Mouse (Mus musculus) C2C12 (cell line): ENCODE data around the gene Gm17482. TPM values are rescaled to one million over a fixed set of nuclear protein-coding genes. Genes with fewer than 3 reads are reported as not detected.
"Not testable (repeated sequence)": the region's sequence is repeated elsewhere in the genome, so short reads cannot be mapped to it uniquely, and the experiment has no call there.

ENCODE experiments used
- H3K27me3 ChIP-seq: one replicate; pipeline ENCODE4 v1.6.1; 2011; ENCODE audit not compliant: control insufficient read depth, insufficient read depth, insufficient read length
- H3K36me3 ChIP-seq: one replicate; pipeline ENCODE4 v1.6.1; 2011; ENCODE audit not compliant: control insufficient read depth, insufficient read depth
- H3K4me3 ChIP-seq: one replicate; pipeline ENCODE4 v1.5.1; 2011; ENCODE audit warnings: mild to moderate bottlenecking, control low read depth; ENCODE audit not compliant: poor library complexity, insufficient read depth, severe bottlenecking
- H3K79me2 ChIP-seq: one replicate; pipeline ENCODE4 v1.6.1; 2011; ENCODE audit not compliant: control insufficient read depth, insufficient read depth
- H3K79me3 ChIP-seq: one replicate; pipeline ENCODE4 v1.6.1; 2011; ENCODE audit warnings: low read depth, control low read depth
- H3ac ChIP-seq: one replicate; pipeline ENCODE3; 2011; ENCODE audit warnings: low read depth; ENCODE audit not compliant: control insufficient read depth, insufficient read length
- CEBPB ChIP-seq: IDR thresholded peaks from one replicate; pipeline ENCODE4 v1.6.1; 2011; ENCODE audit warnings: low read depth, mild to moderate bottlenecking, control low read depth, moderate library complexity
- CTCF ChIP-seq: IDR thresholded peaks from one replicate; pipeline ENCODE4 v1.5.1; 2011; ENCODE audit not compliant: control insufficient read depth, insufficient read depth, insufficient read length
- FOSL1 ChIP-seq: IDR thresholded peaks from one replicate; pipeline ENCODE4 v1.8.0; 2011; ENCODE audit warnings: mild to moderate bottlenecking, low read length; ENCODE audit not compliant: poor library complexity, insufficient read depth, severe bottlenecking
- MAX ChIP-seq: IDR thresholded peaks from one replicate; pipeline ENCODE4 v1.6.1; 2011; ENCODE audit warnings: mild to moderate bottlenecking, control low read depth
- MYOD1 ChIP-seq: IDR thresholded peaks from one replicate; pipeline ENCODE4 v1.6.1; 2011; ENCODE audit warnings: low read depth; ENCODE audit not compliant: control insufficient read depth, insufficient read length
- MYOG ChIP-seq: IDR thresholded peaks from one replicate; pipeline ENCODE4 v1.6.1; 2011; ENCODE audit not compliant: control insufficient read depth, insufficient read length; ENCODE audit errors: extremely low read depth
- USF1 ChIP-seq: IDR thresholded peaks from one replicate; pipeline ENCODE4 v1.6.1; 2011; ENCODE audit warnings: low read depth, mild to moderate bottlenecking, control low read depth, moderate library complexity
- polyA plus RNA-seq: library from polyadenylated mRNA; unstranded; fragments of >200 nt; fragmentation: generic; extraction: Trizol; gene quantifications from one replicate; pipeline ENCODE4 v1.2.1, GENCODE M21; 2012; ENCODE audit warnings: missing spikeins

The Gm17482 gene
- polyA plus RNA-seq, 1 experiment = not detected

GRCm38 (mm10) chr6:115227529-115227928 lies 386 bp downstream of the Gm17482 start:
- TF ChIP-seq CTCF (peak; percentile 81), CEBPB (no peak)
- no peaks in the 10 kb centered on the region for H3K27me3 ChIP-seq
- H3K79me3 ChIP-seq = no peaks in the 10 kb centered on the region
- no peak overlapping the region for H3ac ChIP-seq
- no peaks in the 10 kb centered on the region for H3K79me2 ChIP-seq
- no peak overlapping the region for H3K4me3 ChIP-seq
- H3K36me3 ChIP-seq = no peaks in the 10 kb centered on the region

- TF ChIP-seq MYOG (no peak), USF1 (no peak), FOSL1 (no peak), MYOD1 (no peak), MAX (no peak), CEBPB (no peak), CTCF (no peak)
- H3ac ChIP-seq = no peak overlapping the region
- no peak overlapping the region for H3K4me3 ChIP-seq
- H3K79me2 ChIP-seq = no peaks in the 10 kb centered on the region
- no peaks in the 10 kb centered on the region for H3K36me3 ChIP-seq
- H3K79me3 ChIP-seq = no peaks in the 10 kb centered on the region
- H3K27me3 ChIP-seq = no peaks in the 10 kb centered on the region
Measured at GRCm38 (mm10) chr6:115230557-115230956, 3.4 kb downstream of the Gm17482 start.

DNA sequence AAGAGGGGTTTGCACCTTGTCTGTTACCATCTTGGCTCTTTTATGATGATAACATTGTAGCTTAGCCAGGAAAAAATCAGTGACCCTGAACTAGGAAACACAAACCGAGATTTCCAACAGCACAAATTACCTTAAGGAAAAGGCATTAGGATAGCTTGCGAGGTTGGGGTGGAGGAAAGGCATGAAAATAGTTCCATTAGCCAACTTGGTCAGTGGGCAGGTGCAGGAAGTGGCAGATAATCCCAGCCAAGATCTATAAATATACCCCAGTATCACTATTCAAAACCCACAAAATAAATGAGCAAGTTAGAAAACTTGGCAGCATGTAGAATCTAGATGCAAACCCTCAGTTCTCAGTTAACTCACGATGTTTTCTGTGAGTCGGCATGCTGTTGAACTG lies 4.7 kb downstream of the Gm17482 start:
- TF ChIP-seq MYOD1 = peak; percentile 53
- no peak for TF ChIP-seq FOSL1
- H3K4me3 ChIP-seq = no peak overlapping the region
- no peaks in the 10 kb centered on the region for H3K27me3 ChIP-seq
- no peak overlapping the region for H3ac ChIP-seq
- H3K36me3 ChIP-seq = no peaks in the 10 kb centered on the region
- no peaks in the 10 kb centered on the region for H3K79me2 ChIP-seq
- H3K79me3 ChIP-seq = no peaks in the 10 kb centered on the region

- Histone ChIP-seq H3K79me3 (no peaks in the 10 kb centered on the region), H3K27me3 (no peaks in the 10 kb centered on the region), H3K79me2 (no peaks in the 10 kb centered on the region), H3K36me3 (no peaks in the 10 kb centered on the region), H3ac (no peak overlapping the region), H3K4me3 (no peak overlapping the region)
- TF ChIP-seq CTCF (no peak), FOSL1 (no peak), CEBPB (no peak)
Measured at GRCm38 (mm10) chr6:115232562-115232961, 5.4 kb downstream of the Gm17482 start.

DNA sequence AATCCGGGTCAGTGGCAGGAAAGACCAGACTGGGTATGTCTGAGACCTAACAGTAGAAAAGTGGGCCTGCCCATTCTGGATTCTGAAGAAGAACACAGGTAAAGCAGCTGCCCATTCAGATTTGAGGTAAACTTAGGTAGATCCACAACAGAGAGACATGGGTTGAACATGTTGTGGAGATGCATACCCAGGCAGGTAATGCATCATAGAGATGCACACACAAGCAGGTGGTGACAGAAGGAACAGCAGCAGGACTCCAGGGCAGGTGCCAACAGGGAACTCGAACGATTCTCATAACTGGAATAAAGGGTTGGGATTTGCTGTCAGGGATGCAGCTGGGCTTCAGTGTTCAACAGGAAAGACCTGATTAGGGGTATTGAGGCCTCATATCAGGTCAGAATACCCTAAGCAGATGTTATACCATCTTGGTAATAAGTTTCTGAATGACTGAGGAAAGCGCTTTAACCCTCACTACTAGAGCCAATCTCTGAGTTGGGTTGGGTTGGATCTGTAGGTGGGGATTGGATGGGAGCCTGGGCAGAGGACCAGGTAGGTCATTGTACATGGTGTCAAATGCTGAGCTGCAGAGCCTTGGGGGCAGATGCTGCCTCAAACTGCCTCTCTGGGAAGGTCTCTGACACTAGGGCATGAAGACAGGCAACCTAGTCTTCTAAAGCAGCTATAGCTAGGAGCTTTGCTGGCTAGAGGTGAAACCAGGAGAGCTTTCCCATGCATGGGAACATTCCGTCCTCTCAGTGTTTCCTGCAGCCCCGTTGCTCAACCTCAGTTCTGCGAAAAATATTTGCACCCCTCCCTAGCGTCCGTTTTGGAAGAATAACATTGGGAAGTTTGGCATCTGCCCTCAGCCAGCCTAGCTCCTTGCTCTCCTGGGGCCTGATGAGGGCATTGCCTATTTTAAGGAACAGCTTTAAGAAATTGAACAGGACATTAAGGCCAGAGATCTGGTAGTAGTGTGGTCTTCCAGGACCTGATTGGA lies 11.2 kb downstream of the Gm17482 start:
- H3K79me2 ChIP-seq = no peaks in the 10 kb centered on the region
- H3K27me3 ChIP-seq = no peaks in the 10 kb centered on the region
- TF ChIP-seq USF1 = no peak
- TF ChIP-seq CEBPB = no peak
- TF ChIP-seq MAX = no peak
- TF ChIP-seq MYOG = no peak
- no peak for TF ChIP-seq CTCF
- TF ChIP-seq FOSL1 = no peak
- no peak for TF ChIP-seq MYOD1
- H3K36me3 ChIP-seq = no peaks in the 10 kb centered on the region
- H3ac ChIP-seq = no peak overlapping the region
- no peaks in the 10 kb centered on the region for H3K79me3 ChIP-seq
- H3K4me3 ChIP-seq = no peak overlapping the region

- no peaks in the 10 kb centered on the region for H3K36me3 ChIP-seq
- TF ChIP-seq FOSL1 (no peak), CEBPB (no peak), MYOD1 (no peak), MYOG (no peak)
- no peaks in the 10 kb centered on the region for H3K79me3 ChIP-seq
- no peak overlapping the region for H3K4me3 ChIP-seq
- no peak overlapping the region for H3ac ChIP-seq
- no peaks in the 10 kb centered on the region for H3K79me2 ChIP-seq
- no peaks in the 10 kb centered on the region for H3K27me3 ChIP-seq
Measured at GRCm38 (mm10) chr6:115239335-115239734, 12.2 kb downstream of the Gm17482 start.

- H3K36me3 ChIP-seq, H3K79me2 ChIP-seq, H3K27me3 ChIP-seq, H3K79me3 ChIP-seq, H3ac ChIP-seq, H3K4me3 ChIP-seq: not testable (repeated sequence)
Measured at GRCm38 (mm10) chr6:115240431-115240830, 13.3 kb downstream of the Gm17482 start.
